Mouse (Mus musculus) cerebellum, adult (tissue): Measurements from ENCODE around the gene Aqp1.

Source experiments
- ATAC-seq: cut with Nextera tagmentation; 2 replicates; pipeline ENCODE4 v1.9.2; 2017; ENCODE audit warnings: mild to moderate bottlenecking, moderate library complexity, mixed read lengths; ENCODE audit not compliant: insufficient number of reproducible peaks, low FRiP score, low TSS enrichment

Aqp1 gene

GRCm38 (mm10) chr6:55335989-55336514 lies at the start of gene Aqp1:
Aqp1 (plus strand) TSS chr6:55336432.
- ATAC-seq: no peak

DNA sequence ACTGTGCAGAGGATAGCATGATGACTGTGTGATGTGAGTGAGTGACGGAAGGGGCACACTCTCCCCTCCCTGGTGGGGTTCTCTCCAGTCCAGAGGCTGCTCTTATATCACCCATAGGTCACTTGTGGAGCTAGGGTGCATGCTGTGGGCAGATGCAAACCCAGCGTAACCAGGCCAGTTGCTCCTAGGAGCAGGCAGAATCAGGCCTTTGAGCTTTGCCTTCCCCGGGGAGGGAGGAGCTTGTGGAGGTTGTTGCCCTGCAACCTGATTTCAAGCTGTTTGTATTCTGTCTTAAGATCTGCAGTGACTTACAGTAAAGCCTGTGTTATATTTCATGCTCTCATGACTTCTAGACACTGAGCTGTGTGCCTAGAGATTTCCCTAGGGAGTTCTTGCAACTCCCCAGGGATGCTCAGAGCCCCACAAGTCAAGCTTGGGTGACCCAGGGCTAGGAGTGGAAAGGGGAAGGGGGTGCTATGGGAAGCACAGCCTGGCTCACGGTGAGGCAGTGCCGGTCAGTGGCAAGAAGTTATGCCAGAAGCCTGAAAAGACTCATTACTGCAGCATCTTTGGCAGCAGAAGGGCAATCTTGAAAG lies 48.1 kb upstream of the Aqp1 start:
- no peak for ATAC-seq

DNA sequence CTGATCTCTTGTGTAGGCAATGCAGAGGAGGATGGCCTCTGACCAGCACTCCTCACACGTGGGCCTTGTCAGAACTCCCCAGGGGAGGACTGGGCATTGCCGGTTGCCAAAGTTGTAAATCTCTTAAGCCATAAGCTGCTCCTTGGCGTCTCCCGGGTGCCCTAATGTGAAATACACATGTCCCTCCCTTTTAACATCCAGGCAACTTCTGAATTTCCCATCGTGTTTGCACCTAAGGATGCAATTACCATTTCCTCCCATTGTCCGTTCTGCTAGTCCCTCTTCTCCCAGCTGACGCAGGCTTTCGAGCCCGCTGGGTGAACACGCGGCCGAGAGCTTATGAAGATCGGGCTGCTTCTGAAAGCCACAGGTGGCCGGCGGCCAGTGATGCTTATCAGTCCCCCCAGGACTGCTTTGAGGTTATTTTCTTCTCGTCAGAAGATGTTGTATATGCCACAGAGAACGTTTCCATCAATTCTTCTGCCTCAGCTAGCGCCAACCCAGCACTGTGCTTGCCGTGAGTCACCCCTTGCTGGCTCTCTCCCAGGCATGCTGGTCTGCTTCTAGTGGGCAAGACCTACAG lies 41.6 kb upstream of the Aqp1 start:
- ATAC-seq: no peak

DNA sequence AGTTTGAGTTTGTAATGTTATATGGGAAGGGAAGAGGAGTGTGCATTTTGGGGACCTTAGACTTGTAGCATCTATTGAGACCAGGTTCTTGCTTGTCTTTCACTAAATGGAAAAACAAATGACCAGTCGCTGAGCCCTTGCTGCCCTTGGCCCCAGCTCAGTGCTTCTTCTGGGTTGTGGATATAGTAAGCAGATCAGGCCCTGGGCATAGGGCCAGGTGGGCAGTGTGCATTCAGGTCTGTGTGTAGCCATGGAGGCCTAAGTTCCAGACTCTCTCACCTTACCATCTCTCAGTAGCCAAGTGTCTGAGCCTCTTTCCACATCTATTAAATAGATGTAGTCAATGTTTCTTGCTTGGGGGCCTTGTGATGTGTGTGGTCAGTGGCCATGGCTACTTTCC lies 40.9 kb upstream of the Aqp1 start:
- ATAC-seq: no peak

- no peak for ATAC-seq
Measured at GRCm38 (mm10) chr6:55299482-55299881, 36.8 kb upstream of the Aqp1 start.

- no peak for ATAC-seq
Measured at GRCm38 (mm10) chr6:55299917-55300316, 36.3 kb upstream of the Aqp1 start.

DNA sequence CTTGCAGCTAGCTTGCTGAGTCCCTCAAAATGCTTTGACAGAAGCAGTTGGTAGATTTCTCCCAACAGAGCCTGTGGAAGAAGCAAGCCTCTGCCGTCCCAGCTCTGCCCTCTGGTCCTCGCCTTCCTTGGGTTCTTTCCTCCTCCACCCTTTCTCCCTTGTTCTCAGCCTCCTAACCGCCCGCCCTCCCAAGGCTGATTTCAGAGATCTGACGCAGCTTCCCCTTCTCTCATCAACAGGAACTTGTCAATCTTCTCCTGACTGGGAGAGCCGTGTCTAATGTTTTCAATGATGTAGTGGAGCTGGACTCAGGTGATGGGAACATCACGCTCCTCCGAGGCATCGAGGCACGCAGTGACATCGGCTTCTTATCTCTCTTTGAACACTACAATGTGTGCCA lies 35.5 kb upstream of the Aqp1 start:
- no peak for ATAC-seq

- no peak for ATAC-seq
Measured at GRCm38 (mm10) chr6:55310179-55310578, 26.1 kb upstream of the Aqp1 start.

DNA sequence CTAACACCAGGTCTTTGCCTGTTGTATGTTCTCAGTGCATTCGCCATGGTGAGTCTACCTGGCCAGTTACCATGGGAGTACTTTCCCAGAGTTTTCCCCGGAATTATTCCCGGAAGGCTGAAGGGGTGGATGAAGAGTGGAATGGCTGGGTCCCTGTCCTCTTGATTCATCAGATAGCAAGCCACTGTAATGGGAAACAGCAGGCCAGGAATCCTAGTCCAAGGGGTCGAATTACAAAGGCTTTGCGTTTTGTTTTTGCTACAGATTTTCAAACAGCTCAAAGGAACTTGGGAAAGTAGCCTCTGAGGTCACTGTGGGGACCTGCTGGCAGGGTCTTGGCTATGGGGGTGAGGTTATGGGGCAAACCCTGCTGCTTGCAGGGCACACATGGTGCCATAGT lies 24.3 kb upstream of the Aqp1 start:
- no peak for ATAC-seq

DNA sequence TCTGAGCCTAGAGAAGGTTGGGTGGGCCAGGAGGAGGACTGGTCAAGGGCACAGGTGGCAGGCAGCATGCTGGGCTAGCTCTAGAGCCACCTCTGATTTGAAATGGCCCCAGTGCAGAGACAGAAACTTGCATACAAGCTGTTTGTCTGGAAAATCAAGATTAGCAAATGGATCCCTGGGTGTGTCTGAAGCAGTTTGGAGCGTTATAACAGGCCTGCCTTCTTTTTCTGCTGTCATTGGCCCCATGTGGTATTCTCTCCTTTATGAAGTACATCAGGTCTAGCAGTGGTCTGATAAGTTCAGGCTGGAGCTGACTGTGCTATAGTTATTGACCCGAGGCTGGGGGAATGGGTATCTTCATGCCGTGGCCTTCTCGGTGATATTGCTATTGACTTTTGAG lies 22.3 kb upstream of the Aqp1 start:
- ATAC-seq: no peak

DNA sequence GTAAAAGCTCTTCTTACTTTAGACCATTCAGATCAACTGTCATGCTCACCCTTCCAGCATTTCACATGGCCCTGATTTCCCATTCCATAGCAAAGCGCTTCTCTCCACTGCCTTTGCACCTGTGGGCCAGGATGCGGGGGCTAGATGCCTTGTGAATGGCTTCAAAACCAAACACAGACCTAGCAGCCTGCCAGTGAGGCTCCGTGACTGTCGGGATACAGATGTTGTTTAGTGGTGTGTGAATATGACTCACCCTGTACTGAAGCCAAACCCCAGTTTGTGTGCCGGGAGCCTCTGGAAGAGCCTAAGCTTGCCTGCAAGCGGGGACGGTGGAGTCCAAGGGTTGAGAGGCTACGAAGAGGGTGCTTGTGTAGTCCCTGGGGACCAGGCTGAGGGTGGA lies 21.6 kb upstream of the Aqp1 start:
- no peak for ATAC-seq

DNA sequence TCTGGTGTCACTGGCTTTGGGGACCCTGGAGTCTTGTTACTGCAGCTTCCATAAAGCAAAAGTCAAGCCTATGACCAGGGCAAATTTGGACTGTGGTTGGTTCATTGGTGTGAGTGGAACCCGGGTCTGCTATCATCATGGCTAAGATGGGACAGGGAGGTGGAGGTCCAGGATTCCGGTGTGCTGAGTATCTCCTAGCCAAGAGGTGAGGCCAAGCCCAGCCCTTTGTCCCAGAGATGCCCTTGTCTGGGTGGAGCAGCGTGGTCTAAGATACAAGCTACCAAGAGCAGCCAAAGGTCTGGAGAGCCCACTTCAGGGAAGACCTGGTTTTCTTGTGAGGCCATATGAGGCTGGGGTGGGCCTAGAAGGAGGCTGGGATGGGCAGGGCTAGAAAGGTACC lies 17.6 kb upstream of the Aqp1 start:
- ATAC-seq: no peak

GRCm38 (mm10) chr6:55319585-55320551 lies 16.4 kb upstream of the Aqp1 start:
- no peak for ATAC-seq

DNA sequence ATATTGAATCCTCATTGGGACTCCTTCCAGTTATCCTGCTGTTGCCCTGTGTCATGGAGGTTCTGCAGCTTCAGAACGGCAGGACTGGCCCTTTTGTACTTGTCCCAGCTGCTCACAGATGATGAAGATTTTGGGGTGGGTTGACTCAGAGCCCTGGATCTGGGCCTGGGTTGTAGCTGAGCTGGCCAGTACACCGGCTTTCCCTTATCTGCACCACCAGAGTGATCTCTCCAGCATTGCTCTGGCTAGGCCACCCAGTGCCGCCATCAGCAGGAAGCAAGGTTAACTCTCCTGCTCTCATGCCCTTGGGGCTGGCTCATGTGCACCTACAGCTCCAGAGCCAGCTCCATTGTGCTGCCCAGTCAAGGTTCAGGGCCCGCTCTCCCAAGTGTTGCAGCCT lies 15.3 kb upstream of the Aqp1 start:
- ATAC-seq: no peak

GRCm38 (mm10) chr6:55321518-55321917 lies 14.7 kb upstream of the Aqp1 start:
- ATAC-seq: no peak

GRCm38 (mm10) chr6:55322980-55323379 lies 13.3 kb upstream of the Aqp1 start:
- no peak for ATAC-seq

DNA sequence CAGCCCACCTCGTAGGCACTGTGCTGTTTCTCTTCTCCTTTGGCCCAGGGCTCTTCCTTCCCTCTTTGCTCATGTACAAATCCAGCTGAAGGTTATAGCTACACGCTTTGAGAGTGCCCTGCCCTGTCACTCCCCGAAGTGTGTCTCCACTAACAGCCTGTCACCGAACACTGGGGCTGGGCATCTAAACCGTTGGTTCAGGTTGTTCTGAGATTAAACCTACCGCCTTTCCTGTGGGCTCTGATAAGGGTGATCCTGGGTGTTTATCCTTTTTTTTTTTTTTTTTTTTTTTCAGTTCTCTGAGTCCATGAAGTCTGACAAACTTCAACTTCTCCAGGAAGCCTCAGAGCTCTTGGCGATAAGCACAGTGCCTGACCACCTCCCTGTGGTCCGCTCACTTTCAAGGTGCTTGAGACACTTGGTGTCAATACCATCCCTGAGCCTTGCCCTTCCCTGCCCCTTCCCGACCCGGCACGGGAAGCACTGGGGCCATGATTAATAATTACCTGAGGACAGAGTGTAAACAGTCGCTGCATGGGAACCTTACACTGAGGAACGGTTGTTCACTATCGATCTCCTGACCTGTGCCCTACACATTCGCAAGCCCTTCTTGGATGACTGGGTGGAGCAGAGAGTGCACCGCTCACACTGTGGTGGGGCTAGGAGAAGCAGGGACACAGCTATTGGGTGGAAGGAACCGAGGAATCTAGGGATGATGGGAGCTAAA lies 12.2 kb upstream of the Aqp1 start:
- no peak for ATAC-seq

GRCm38 (mm10) chr6:55324785-55325184 lies 11.4 kb upstream of the Aqp1 start:
- no peak for ATAC-seq

GRCm38 (mm10) chr6:55326299-55326698 lies 9.9 kb upstream of the Aqp1 start:
- no peak for ATAC-seq

DNA sequence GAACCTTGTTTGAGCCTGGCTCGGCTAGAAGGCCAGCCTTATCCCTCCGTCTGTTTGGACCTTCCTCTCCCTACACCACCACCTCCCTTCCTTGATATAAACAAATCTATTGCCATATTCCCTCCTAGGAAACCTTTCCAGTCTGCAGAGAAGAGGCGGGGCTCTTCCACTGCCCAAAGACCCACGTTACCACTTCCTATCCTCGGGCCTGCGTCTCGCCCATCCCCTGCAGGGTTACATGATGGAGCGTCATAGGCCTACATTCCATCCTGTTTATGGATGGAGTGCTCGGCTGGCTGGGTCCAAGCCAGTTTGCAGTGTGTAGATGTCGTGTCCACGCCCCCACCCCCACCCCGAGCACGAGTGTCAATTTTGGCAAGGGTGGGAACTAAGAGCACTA lies 8.9 kb upstream of the Aqp1 start:
- ATAC-seq: no peak

DNA sequence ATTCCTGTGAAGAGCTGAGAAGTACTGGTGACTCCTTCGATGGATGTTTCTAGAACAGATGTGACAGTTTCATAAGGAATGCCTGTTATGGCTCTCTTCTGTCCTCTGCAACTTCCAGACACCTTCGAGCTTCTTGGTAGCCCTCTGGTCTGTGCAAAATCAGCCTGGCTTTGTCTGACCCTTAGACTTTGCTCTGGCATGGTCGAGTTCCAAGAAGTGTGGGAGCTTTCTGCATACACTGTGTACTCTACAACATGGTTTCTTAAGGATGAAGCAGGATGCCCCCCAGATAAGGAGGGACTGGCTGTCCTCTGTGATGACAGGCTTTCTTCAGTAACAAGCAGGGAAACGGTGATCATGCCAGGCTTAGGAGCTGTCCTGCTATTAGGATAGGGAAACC lies 8.1 kb upstream of the Aqp1 start:
- ATAC-seq: no peak
